Mouse (Mus musculus) myocyte (in vitro differentiated cells): Measurements from ENCODE around the gene Gm43738.

ENCODE experiments used
- CEBPB ChIP-seq: IDR thresholded peaks from 2 replicates; pipeline ENCODE4 v1.6.1; 2011; ENCODE audit warnings: mild to moderate bottlenecking, moderate library complexity; ENCODE audit not compliant: poor library complexity, insufficient read depth, severe bottlenecking
- MAX ChIP-seq: IDR thresholded peaks from one replicate; pipeline ENCODE4 v1.6.1; 2011; ENCODE audit warnings: low read depth, mild to moderate bottlenecking, control low read depth
- POLR2A ChIP-seq: IDR thresholded peaks from one replicate; pipeline ENCODE4 v1.6.1; 2011; ENCODE audit warnings: low read depth, mild to moderate bottlenecking, control low read depth, moderate library complexity; ENCODE audit not compliant: insufficient read length
- TCF3 ChIP-seq: IDR thresholded peaks from one replicate; pipeline ENCODE4 v1.6.1; 2011; ENCODE audit warnings: low read depth, control low read depth; ENCODE audit not compliant: insufficient read length
- USF1 ChIP-seq: IDR thresholded peaks from one replicate; pipeline ENCODE4 v1.6.1; 2011; ENCODE audit warnings: low read depth, mild to moderate bottlenecking, control low read depth, moderate library complexity

DNA sequence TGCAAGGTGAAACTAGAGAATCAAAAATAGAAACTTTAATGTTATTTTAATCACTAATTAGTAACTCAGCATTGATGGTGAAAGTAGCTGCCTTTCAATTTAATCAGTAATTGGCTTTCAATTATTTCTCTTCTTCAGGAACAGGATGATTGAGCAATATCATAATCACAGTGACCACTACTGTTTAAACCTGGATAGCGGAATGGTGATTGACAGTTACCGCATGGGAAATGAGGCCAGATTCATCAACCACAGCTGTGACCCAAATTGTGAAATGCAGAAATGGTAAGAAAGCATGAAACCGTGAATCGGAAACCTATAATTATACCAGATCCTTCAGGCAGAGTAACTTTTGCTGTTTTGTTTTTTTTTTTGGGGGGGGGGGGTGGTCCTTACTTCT, 57.5 kb downstream of the Gm43738 start:
- TF ChIP-seq USF1, result no peak
- no peak for TF ChIP-seq POLR2A
- no peak for TF ChIP-seq TCF3
- no peak for TF ChIP-seq MAX
- TF ChIP-seq CEBPB, result no peak
